Mouse (Mus musculus) heart, postnatal 36 days (tissue): ENCODE measurements around the gene Cd99l2. TPM values are rescaled to one million over a fixed set of nuclear protein-coding genes. Genes with fewer than 3 reads are reported as not detected.
"Not testable (repeated sequence)": the region's sequence is repeated elsewhere in the genome, so short reads cannot be mapped to it uniquely, and the experiment has no call there.

Source experiments
- DNase-seq, 2 experiments: peaks; one replicate each; pipeline ENCODE4 v3.0.0; 2021 to 2022
- intact Hi-C: fragments of 180-260 bp; cut with DNase I; formaldehyde crosslinking; loops from one replicate; pipeline ENCODE4 v1.15.1; 2025
- total RNA-seq, 2 experiments: library from RNA; stranded (reverse); gene quantifications; 2 replicates each; pipeline ENCODE4 v1.2.3; 2021

Cd99l2 gene
- total RNA-seq, result 10 to 100 TPM; 59.6 to 66.1 TPM

GRCm38 (mm10) chrX:71492634-71493278, at the start of gene Cd99l2:
Gene Cd99l2 (minus strand): TSS chrX:71492849.
- intact Hi-C loops, result loop anchor here (5.0 kb wide), 1 partner anchor 65 kb away; the partner anchor contains the start of gene Hmgb3
- peak; percentile 81 to 85 for DNase-seq

GRCm38 (mm10) chrX:71540821-71541510, 48.3 kb upstream of the Cd99l2 start:
- peak; percentile 2 to 6 for DNase-seq
- intact Hi-C loops, result no loop called here

GRCm38 (mm10) chrX:71537791-71538190, 45.1 kb upstream of the Cd99l2 start:
- no peak for DNase-seq
- intact Hi-C loops, result no loop called here

- DNase-seq, result no peak
- intact Hi-C loops, result no loop called here
These were observed 41.5 kb upstream of the Cd99l2 start for GRCm38 (mm10) chrX:71534102-71534501.

- DNase-seq, result no peak
- intact Hi-C loops, result no loop called here
These were observed 40.0 kb upstream of the Cd99l2 start for GRCm38 (mm10) chrX:71532635-71533034.

- no peak for DNase-seq
- intact Hi-C loops, result no loop called here
These were observed 36.0 kb upstream of the Cd99l2 start for GRCm38 (mm10) chrX:71528646-71529045.

- intact Hi-C loops, result no loop called here
- DNase-seq, result no peak
These were observed 35.5 kb upstream of the Cd99l2 start for GRCm38 (mm10) chrX:71528150-71528549.

GRCm38 (mm10) chrX:71527461-71527860, 34.8 kb upstream of the Cd99l2 start:
- intact Hi-C loops, result no loop called here
- no peak for DNase-seq

GRCm38 (mm10) chrX:71525593-71526299, 33.1 kb upstream of the Cd99l2 start:
- DNase-seq, result no peak
- intact Hi-C loops, result no loop called here

- no peak for DNase-seq
- intact Hi-C loops, result no loop called here
These were observed 31.7 kb upstream of the Cd99l2 start for GRCm38 (mm10) chrX:71524310-71524709.

GRCm38 (mm10) chrX:71522889-71523288, 30.2 kb upstream of the Cd99l2 start:
- intact Hi-C loops, result no loop called here
- no peak for DNase-seq

- DNase-seq, result no peak
These were observed 26.6 kb upstream of the Cd99l2 start for GRCm38 (mm10) chrX:71519252-71519651.

GRCm38 (mm10) chrX:71506591-71506990, 13.9 kb upstream of the Cd99l2 start:
- intact Hi-C loops, result not testable (repeated sequence)

More at GRCm38 (mm10) chrX:71519252-71519651, 26.6 kb upstream of the Cd99l2 start:
- intact Hi-C loops, result no loop called here

GRCm38 (mm10) chrX:71493279-71493656, 619 bp upstream of the Cd99l2 start:
- peak in 1 of 2 experiments; percentile 45 for DNase-seq
- intact Hi-C loops, result loop anchor here (5.0 kb wide), 1 partner anchor 64 kb away; the partner anchor contains the start of gene Hmgb3

More at GRCm38 (mm10) chrX:71506591-71506990, 13.9 kb upstream of the Cd99l2 start:
- not testable (repeated sequence) for DNase-seq

GRCm38 (mm10) chrX:71491931-71492633, 567 bp downstream of the Cd99l2 start:
- intact Hi-C loops, result loop anchor here (5.0 kb wide), 1 partner anchor 65 kb away; the partner anchor contains the start of gene Hmgb3
- no peak for DNase-seq

GRCm38 (mm10) chrX:71489353-71489752, 3.3 kb downstream of the Cd99l2 start:
- no peak for DNase-seq
- intact Hi-C loops, result no loop called here

GRCm38 (mm10) chrX:71482244-71482643, 10.4 kb downstream of the Cd99l2 start:
- no peak for DNase-seq
- intact Hi-C loops, result no loop called here

- intact Hi-C loops, result no loop called here
- no peak for DNase-seq
These were observed 16.7 kb downstream of the Cd99l2 start for GRCm38 (mm10) chrX:71475992-71476391.

- intact Hi-C loops, result no loop called here
These were observed 17.2 kb downstream of the Cd99l2 start for GRCm38 (mm10) chrX:71475497-71475896.

GRCm38 (mm10) chrX:71475084-71475483, 17.6 kb downstream of the Cd99l2 start:
- intact Hi-C loops, result no loop called here

More at GRCm38 (mm10) chrX:71475497-71475896, 17.2 kb downstream of the Cd99l2 start:
- DNase-seq, result no peak

More at GRCm38 (mm10) chrX:71475084-71475483, 17.6 kb downstream of the Cd99l2 start:
- DNase-seq, result no peak
